Mouse (Mus musculus): ENCODE measurements around the gene Prkn.

GRCm38 (mm10) chr17:12082201-12082600, 1242.0 kb downstream of the Prkn start:
- no peak for TF ChIP-seq CTCF (IDR thresholded peaks at IDR 0.05; ENCODE audit: borderline replicate concordance, insufficient read depth, low read length)
- TF ChIP-seq POLR2A (IDR thresholded peaks at IDR 0.05; ENCODE audit: low read depth, low read length): no peak
